ENCODE assay signal across 10 mouse cellular contexts in the genomic region with DNA sequence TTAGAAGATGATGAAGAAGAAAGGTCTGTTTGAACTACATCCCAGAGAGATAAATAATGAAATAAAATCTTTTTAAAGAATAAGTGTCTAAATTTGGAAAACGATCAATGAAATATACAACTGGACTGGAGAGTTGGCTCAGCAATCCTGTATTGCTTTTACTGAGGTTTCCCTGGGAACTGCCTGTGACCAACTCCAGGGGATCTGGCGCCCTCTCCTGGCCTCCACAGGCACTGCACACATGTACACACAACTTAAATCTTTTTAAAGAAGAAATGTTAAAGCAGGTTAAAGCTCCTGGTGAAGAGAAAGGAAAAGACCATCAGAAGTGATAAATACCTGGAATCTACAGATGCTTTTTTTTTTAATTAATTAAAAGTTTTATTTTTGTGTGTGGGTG. TPM values are rescaled to one million over a fixed set of nuclear protein-coding genes. Genes with fewer than 3 reads are reported as not detected.
A peak's percentile ranks its signal among the peaks of the same experiment; 100 is the strongest.
DNase-seq lines count a peak whose midpoint lies in the region; ATAC-seq and TF ChIP-seq lines count a peak whose summit lies in the region.
"Had no signal": no experiment of that assay in that cellular context is flagged by ENCODE, and none has a peak within 500 bp of the region (broad histone marks: within the 10 kb centered on the region; RNA-seq: fewer than 3 reads in every experiment).

No protein-coding gene starts in this region.

- ATAC-seq in kidney, embryonic 16.5 days (ENCODE audit: low FRiP score, low TSS enrichment), result no peak
- no peak for ATAC-seq in limb, embryonic 14.5 days (ENCODE audit: low FRiP score, low read depth)

- peaks cover 1% of the 10 kb centered on the region; the same call in 1 of the 2 replicates for H3K4me1 ChIP-seq in kidney, embryonic 16.5 days (ENCODE audit: insufficient read depth, low read length)
- peaks cover 6% of the 10 kb centered on the region for H3K4me1 ChIP-seq in limb, embryonic 14.5 days (ENCODE audit: control insufficient read depth, insufficient read depth, low read length)

- H3K27me3 ChIP-seq in kidney, embryonic 16.5 days (ENCODE audit: insufficient read depth, low read length), result no peaks in the 10 kb centered on the region
- H3K27me3 ChIP-seq in limb, embryonic 14.5 days (ENCODE audit: control insufficient read depth, insufficient read depth, low read length), result no peaks in the 10 kb centered on the region
- H3K27me3 ChIP-seq: neural tube, embryonic 13.5 days had no signal

- no peak overlapping the region for H3K4me2 ChIP-seq in kidney, embryonic 16.5 days (replicated peaks; ENCODE audit: low read depth, low read length)
- H3K4me2 ChIP-seq in limb, embryonic 14.5 days (replicated peaks; ENCODE audit: low read depth, low read length, severe bottlenecking), result no peak overlapping the region
- H3K4me2 ChIP-seq: neural tube, embryonic 13.5 days had no signal

- DNase-seq in kidney, adult 11 months, result peak; percentile 67
- DNase-seq in adrenal gland, postnatal 10 days, result peak; percentile 91
- DNase-seq in embryo, embryonic 9.5 days (ENCODE audit: extremely low spot score), result peak; percentile 74
- DNase-seq in heart, postnatal 4 days, result peak; percentile 91
- peak; percentile 85 for DNase-seq in limb, embryonic 14.5 days (ENCODE audit: low spot score)
- peak; percentile 76 for DNase-seq in ovary, postnatal 14 days (ENCODE audit: low spot score)
- DNase-seq in thymus, postnatal 0 days (ENCODE audit: low spot score), result peak; percentile 78

- H3K36me3 ChIP-seq in kidney, embryonic 16.5 days (ENCODE audit: insufficient read depth, low read length), result peaks cover 69% of the 10 kb centered on the region
- peaks cover 83% of the 10 kb centered on the region for H3K36me3 ChIP-seq in limb, embryonic 14.5 days (ENCODE audit: control insufficient read depth, insufficient read depth, low read length)

- no peak overlapping the region for H3K27ac ChIP-seq in kidney, embryonic 16.5 days (ENCODE audit: low read length)
- H3K27ac ChIP-seq in limb, embryonic 14.5 days (replicated peaks; ENCODE audit: low read depth, low read length), result no peak overlapping the region

- H3K9me3 ChIP-seq in kidney, embryonic 16.5 days (ENCODE audit: low read length), result no peaks in the 10 kb centered on the region
- no peaks in the 10 kb centered on the region for H3K9me3 ChIP-seq in limb, embryonic 14.5 days (ENCODE audit: control insufficient read depth, low read length)
- H3K9me3 ChIP-seq: neural tube, embryonic 13.5 days had no signal

- H3K4me3 ChIP-seq in kidney, embryonic 16.5 days (ENCODE audit: low read length), result no peak overlapping the region
- no peak overlapping the region for H3K4me3 ChIP-seq in limb, embryonic 14.5 days (replicated peaks; ENCODE audit: low read length)
- H3K4me3 ChIP-seq: erythroblast, embryonic 14.5 days; neural tube, embryonic 13.5 days had no signal

- no peak overlapping the region for H3K9ac ChIP-seq in kidney, embryonic 16.5 days (replicated peaks; ENCODE audit: low read length)
- H3K9ac ChIP-seq in limb, embryonic 14.5 days (ENCODE audit: low read depth, low read length, severe bottlenecking), result no peak overlapping the region
- H3K9ac ChIP-seq: neural tube, embryonic 13.5 days had no signal

- 34% methylated on average over 2 of the region's 2 CpGs for WGBS in kidney, embryonic 16.5 days
- WGBS in limb, embryonic 14.5 days, result 27% methylated on average over 2 of the region's 2 CpGs

- TF ChIP-seq POLR2A in limb, embryonic 14.5 days (IDR thresholded peaks at IDR 0.05; ENCODE audit: borderline replicate concordance, extremely low read depth, insufficient read depth, insufficient read length), result no peak

RNA-seq across cellular contexts. Expression of a gene that starts 10.2 kb away (rescaled TPM):
- polyA plus RNA-seq in kidney, embryonic 16.5 days (2015; fragmentation: Nextera tagmentation; extraction: Ambion mirVana), result 652 and 684 TPM in 2 replicates
- 100 to 1,000 TPM; 469 to 580 TPM for total RNA-seq in adrenal gland, postnatal 10 days (2021)
- total RNA-seq in heart, postnatal 4 days (2021), result 100 to 1,000 TPM; 610 to 637 TPM
- 783 and 859 TPM in 2 replicates for polyA plus RNA-seq in limb, embryonic 14.5 days (2012; rRNA removed)
- polyA plus RNA-seq in limb, embryonic 14.5 days (2014; fragmentation: Nextera tagmentation; extraction: Ambion mirVana), result 684 and 772 TPM in 2 replicates
- polyA plus RNA-seq in thymus, postnatal 0 days (2015; fragmentation: Nextera tagmentation; extraction: Ambion mirVana), result 159 and 162 TPM in 2 replicates
